Mouse (Mus musculus) c-Kit-positive CD71-positive TER-119-negative erythroid progenitor cells, embryonic 14.5 days (primary cell): ENCODE measurements around the gene Ttc3.
"Not testable (repeated sequence)": the region's sequence is repeated elsewhere in the genome, so short reads cannot be mapped to it uniquely, and the experiment has no call there.

Experiments used
- DNase-seq: peaks from one replicate; pipeline ENCODE4 v3.0.0-alpha.2; 2013; ENCODE audit warnings: low read depth

Gene Ttc3

GRCm38 (mm10) chr16:94435495-94436234 is 65.2 kb downstream of the Ttc3 start:
- no peak for DNase-seq

- no peak for DNase-seq
These were observed 66.4 kb downstream of the Ttc3 start for GRCm38 (mm10) chr16:94436801-94437200.

- DNase-seq, result no peak
These were observed 70.9 kb downstream of the Ttc3 start for GRCm38 (mm10) chr16:94441361-94441760.

- DNase-seq, result no peak
These were observed 78.7 kb downstream of the Ttc3 start for GRCm38 (mm10) chr16:94449151-94449550.

GRCm38 (mm10) chr16:94449632-94450031 is 79.2 kb downstream of the Ttc3 start:
- DNase-seq, result no peak

- no peak for DNase-seq
These were observed 81.4 kb downstream of the Ttc3 start for GRCm38 (mm10) chr16:94451545-94452488.

GRCm38 (mm10) chr16:94452768-94453167 is 82.3 kb downstream of the Ttc3 start:
- no peak for DNase-seq

- no peak for DNase-seq
These were observed 83.7 kb downstream of the Ttc3 start for GRCm38 (mm10) chr16:94454146-94454545.

- no peak for DNase-seq
These were observed 93.6 kb downstream of the Ttc3 start for GRCm38 (mm10) chr16:94464067-94464466.

DNA sequence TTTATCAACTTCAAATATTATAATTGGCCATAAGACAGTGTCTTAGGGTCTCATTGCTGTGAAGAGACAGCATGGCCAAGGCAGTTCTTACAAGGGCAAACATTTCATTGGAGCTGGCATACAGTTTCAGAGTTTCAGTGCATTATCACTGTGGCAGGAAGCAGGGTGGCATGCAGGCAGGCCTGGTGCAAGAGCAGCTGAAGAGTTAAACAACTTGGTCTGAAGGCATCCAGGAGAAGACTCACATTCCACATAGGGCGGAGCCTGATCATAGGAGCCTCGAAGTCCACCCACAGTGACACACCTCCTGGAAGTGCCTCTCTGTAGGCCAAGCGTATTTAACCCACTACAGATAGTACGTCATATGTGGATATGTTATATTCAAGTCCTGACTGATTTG is 95.5 kb downstream of the Ttc3 start:
- DNase-seq, result no peak

DNA sequence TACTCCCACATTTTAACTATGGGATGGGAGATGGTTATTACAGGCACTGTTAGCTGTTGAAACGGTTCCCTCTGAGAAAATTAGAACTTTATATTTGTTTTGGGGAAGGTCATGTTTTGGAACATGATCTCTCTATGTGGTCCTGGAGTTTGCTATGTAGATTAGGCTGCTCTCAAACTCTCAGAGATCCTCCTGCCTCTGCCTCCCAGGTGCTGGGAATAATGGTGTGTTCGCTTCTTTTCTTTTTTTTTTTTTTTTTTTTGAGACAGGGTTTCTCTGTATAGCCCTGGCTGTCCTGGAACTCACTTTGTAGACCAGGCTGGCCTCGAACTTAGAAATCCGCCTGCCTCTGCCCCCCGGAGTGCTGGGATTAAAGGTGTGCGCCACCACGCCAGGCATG is 95.9 kb downstream of the Ttc3 start:
- DNase-seq, result not testable (repeated sequence)

DNA sequence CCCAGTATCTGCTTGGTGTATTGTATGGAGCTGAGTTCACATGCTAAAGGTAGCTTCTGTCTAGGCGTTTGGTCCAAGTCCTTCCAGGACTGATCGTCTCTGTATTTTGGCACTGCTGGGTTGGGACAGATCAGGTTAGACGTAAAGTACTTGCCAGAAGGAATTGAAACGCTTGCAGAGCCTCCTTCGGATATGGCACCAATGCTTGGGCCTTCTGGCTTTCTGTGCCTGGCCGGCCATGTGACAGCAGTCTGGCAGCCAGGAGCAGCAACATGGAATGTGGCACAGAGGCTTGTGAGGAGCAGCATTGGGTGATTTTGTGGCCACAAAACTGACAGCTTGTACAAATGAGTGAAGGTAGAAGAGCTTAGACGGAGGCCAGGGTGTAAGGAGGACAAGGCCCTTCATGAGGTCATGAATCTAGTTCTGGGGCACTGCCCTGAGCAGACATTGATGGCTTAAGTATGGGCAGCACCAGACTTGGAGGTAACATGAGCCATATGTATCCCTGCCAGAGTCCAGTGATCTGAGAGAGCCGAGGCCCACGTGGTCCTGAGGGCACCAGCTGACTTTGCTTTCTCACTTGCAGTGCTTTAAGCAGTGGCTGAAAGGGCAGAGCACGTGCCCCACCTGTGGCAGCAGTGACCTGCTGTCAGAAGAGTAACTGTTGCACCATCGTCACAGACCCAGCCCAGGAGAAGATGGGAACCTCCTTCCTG is 97.1 kb downstream of the Ttc3 start:
- no peak for DNase-seq

DNA sequence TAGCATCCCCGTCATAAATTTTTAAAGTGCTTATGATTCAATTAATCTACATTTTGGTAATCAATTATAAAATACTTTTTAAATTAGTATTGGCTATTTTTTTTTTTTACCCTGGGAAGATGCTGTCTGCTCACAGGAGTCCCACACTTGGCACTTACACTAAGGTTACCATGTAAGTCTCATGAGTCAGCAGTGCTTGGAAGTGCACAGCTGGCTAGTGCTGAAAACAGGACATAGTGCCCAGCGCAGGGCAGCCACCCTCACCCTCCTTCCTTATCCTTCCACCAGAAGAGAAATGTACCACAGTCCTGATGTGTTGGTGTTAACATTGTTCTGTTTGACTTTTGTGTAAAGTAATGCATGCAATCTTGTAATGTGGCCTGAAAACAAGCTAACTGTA is 98.0 kb downstream of the Ttc3 start:
- DNase-seq, result no peak

DNA sequence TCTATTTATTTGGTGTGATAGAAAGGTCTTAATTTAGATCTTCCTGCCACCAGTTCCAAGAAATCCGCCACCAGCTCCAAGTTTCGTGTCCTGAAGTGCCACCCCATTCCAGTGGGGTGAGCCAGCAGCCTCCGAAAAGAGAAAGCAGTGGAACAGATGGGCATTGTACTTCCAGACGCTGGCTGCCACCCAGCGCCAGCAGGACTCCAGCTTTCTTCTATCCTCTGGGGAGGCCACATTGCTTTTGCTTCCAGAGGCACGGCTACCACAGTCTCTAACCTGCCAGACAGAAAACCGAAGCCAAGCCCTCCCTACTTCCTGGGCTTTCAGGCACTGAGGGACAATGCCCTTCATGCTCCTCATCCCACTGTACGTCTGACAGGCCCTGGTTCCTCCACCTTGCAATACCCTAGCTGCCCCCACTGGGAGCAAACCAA is 102.1 kb downstream of the Ttc3 start:
- DNase-seq, result no peak

GRCm38 (mm10) chr16:94473086-94473822 is 102.8 kb downstream of the Ttc3 start:
- DNase-seq, result no peak

- DNase-seq, result no peak
These were observed 114.5 kb downstream of the Ttc3 start for GRCm38 (mm10) chr16:94484752-94485535.

GRCm38 (mm10) chr16:94487341-94487740 is 116.9 kb downstream of the Ttc3 start:
- no peak for DNase-seq

DNA sequence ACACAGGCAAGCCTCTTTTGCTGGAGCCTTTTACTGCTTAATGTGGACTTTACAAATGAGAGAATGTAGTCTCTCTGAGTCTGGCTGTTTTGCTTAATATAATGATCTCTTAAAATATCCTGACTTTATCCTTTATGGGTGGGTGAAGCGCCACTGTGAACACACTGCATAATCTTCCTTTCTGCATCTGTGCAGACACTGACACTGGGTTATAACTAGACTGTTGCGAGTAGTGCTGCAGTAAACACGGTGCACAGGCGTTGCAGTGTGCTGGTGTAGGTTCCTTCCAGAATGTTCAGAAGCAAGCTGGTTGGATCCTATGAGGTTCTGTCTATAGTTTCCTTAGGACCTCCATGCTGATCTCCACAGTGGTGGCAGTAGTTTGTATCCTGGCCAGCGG is 118.9 kb downstream of the Ttc3 start:
- DNase-seq, result no peak

DNA sequence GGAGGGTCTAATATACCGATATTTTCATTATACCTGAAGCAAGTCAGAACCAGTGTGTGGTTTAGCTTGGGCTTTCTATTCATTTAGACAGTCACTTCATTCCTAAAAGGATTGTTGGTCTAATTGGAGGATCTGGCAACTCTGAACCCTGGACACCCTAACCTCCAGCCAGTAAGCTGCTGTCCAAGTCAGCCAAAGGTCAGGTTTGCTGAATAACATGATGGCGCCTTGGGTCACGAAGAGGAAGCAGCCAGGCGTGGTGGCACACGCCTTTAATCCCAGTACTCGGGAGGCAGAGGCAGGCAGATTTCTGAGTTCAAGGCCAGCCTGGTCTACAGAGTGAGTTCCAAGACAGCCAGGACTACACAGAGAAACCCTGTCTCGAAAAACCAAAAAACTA is 126.8 kb downstream of the Ttc3 start:
- not testable (repeated sequence) for DNase-seq

- no peak for DNase-seq
These were observed 127.5 kb downstream of the Ttc3 start for GRCm38 (mm10) chr16:94497911-94498310.

DNA sequence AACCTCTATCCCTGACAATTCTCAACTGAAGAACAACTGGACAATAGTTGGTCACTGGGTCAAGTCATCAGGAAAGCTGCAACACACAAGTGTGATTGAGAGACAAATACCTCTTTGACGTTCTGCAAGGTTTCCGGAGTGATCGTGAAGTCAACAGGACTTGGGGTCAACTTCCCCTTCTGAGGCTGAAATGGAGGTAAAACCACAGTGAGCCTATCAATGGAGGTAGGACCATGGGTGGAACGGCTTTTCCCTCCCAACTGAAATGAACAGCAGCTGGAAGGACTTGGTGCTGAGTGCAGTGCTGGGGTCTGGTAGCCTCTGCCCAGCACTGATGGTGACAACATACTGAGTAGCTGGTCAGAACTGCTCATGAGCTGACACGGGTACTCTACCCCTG is 133.8 kb downstream of the Ttc3 start:
- no peak for DNase-seq
